Mouse (Mus musculus): Measurements from ENCODE around the gene Slc16a13.

GRCm38 (mm10) chr11:70180496-70180895 lies 40.4 kb downstream of the Slc16a13 start:
- TF ChIP-seq POLR2A (IDR thresholded peaks at IDR 0.05; ENCODE audit: extremely low read depth, insufficient read depth, low read length) (no peak), CTCF (IDR thresholded peaks at IDR 0.05; ENCODE audit: low read depth, low read length) (no peak)
